Comparison of ENCODE assay signal across 29 mouse cellular contexts in the genomic region with DNA sequence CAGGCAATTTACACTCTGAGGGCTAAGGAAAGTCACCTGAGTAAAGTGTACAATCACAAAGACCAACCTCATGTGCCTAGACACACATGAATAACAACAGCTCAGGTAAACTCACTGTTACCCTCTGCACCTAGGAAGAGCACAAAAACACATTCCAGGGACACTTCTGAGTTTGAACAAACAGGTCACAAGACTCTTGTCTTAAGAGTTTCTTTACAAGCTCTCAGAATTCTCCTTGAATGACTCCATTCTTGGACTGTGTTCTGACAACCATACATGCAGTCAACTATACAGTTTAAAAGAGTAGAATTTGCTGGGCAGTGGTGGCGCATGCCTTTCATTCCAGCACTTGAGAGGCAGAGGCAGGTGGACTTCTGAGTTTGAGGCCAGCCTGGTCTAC. TPM values are rescaled to one million over a fixed set of nuclear protein-coding genes. Genes with fewer than 3 reads are reported as not detected.
"Had no signal": no experiment of that assay in that cellular context is flagged by ENCODE, and none has a peak within 500 bp of the region (broad histone marks: within the 10 kb centered on the region; RNA-seq: fewer than 3 reads in every experiment).

No protein-coding gene starts in this region.

- DNase-seq: layer of hippocampus, postnatal 36 days; left cerebral cortex, postnatal 4 days; liver; liver, embryonic 13.5 days; liver, postnatal 0 days; lung, adult 2 months; lung, embryonic 14.5 days had no signal

- H3K9ac ChIP-seq: limb, embryonic 12.5 days; limb, embryonic 13.5 days; limb, embryonic 15.5 days; liver, embryonic 12.5 days; liver, embryonic 13.5 days; liver, embryonic 14.5 days; liver, embryonic 15.5 days; liver, postnatal 0 days; lung, embryonic 14.5 days; lung, embryonic 15.5 days; midbrain, embryonic 12.5 days; midbrain, embryonic 13.5 days; midbrain, embryonic 15.5 days; neural tube, embryonic 12.5 days; neural tube, embryonic 13.5 days had no signal

- H3K4me3 ChIP-seq: left cerebral cortex, adult 2 months; limb, embryonic 10.5 days; limb, embryonic 12.5 days; limb, embryonic 13.5 days; limb, embryonic 15.5 days; liver, embryonic 12.5 days; liver, embryonic 13.5 days; liver, embryonic 15.5 days; lung, embryonic 15.5 days; megakaryocyte, embryonic 14.5 days; midbrain, embryonic 10.5 days; midbrain, embryonic 12.5 days; midbrain, embryonic 13.5 days; midbrain, embryonic 15.5 days; myocyte; neural tube, embryonic 12.5 days; neural tube, embryonic 13.5 days had no signal

- H3K4me2 ChIP-seq: limb, embryonic 12.5 days; limb, embryonic 13.5 days; limb, embryonic 15.5 days; liver, embryonic 11.5 days; liver, embryonic 12.5 days; liver, embryonic 13.5 days; liver, embryonic 15.5 days; lung, embryonic 14.5 days; lung, embryonic 15.5 days; midbrain, embryonic 12.5 days; midbrain, embryonic 13.5 days; midbrain, embryonic 15.5 days; neural tube, embryonic 12.5 days; neural tube, embryonic 13.5 days had no signal

- H3K27me3 ChIP-seq: limb, embryonic 12.5 days; limb, embryonic 13.5 days; limb, embryonic 15.5 days; liver, embryonic 12.5 days; liver, embryonic 13.5 days; liver, embryonic 15.5 days; lung, embryonic 15.5 days; megakaryocyte, embryonic 14.5 days; midbrain, embryonic 12.5 days; midbrain, embryonic 13.5 days; midbrain, embryonic 15.5 days; neural tube, embryonic 12.5 days; neural tube, embryonic 13.5 days had no signal

- ATAC-seq: liver, embryonic 12.5 days; liver, postnatal 0 days; midbrain, embryonic 13.5 days; midbrain, embryonic 15.5 days; midbrain, embryonic 16.5 days had no signal

- H3K4me1 ChIP-seq: limb, embryonic 10.5 days; limb, embryonic 12.5 days; limb, embryonic 13.5 days; limb, embryonic 15.5 days; liver, embryonic 12.5 days; liver, embryonic 13.5 days; liver, embryonic 15.5 days; lung, embryonic 15.5 days; megakaryocyte, embryonic 14.5 days; midbrain, embryonic 10.5 days; midbrain, embryonic 12.5 days; midbrain, embryonic 13.5 days; midbrain, embryonic 15.5 days; neural tube, embryonic 12.5 days; neural tube, embryonic 13.5 days had no signal

- H3K36me3 ChIP-seq: liver, embryonic 13.5 days had no signal

- H3K9me3 ChIP-seq: limb, embryonic 10.5 days; limb, embryonic 12.5 days; limb, embryonic 13.5 days; limb, embryonic 15.5 days; liver, embryonic 12.5 days; liver, embryonic 13.5 days; liver, embryonic 15.5 days; lung, embryonic 15.5 days; megakaryocyte, embryonic 14.5 days; midbrain, embryonic 10.5 days; midbrain, embryonic 12.5 days; midbrain, embryonic 13.5 days; midbrain, embryonic 15.5 days; neural tube, embryonic 12.5 days; neural tube, embryonic 13.5 days had no signal

- H3K27ac ChIP-seq: left cerebral cortex, adult 2 months; limb, embryonic 10.5 days; limb, embryonic 12.5 days; limb, embryonic 13.5 days; limb, embryonic 15.5 days; liver, embryonic 12.5 days; liver, embryonic 13.5 days; liver, embryonic 14.5 days; liver, embryonic 15.5 days; lung, embryonic 15.5 days; macrophage; midbrain, embryonic 10.5 days; midbrain, embryonic 12.5 days; midbrain, embryonic 13.5 days; midbrain, embryonic 15.5 days; neural tube, embryonic 12.5 days; neural tube, embryonic 13.5 days had no signal

RNA-seq across cellular contexts. Expression of a gene that starts 51.4 kb away (rescaled TPM):
- polyA plus RNA-seq: liver, adult 2 months; liver, embryonic 11.5 days; liver, embryonic 12.5 days; liver, embryonic 13.5 days; liver, embryonic 14.5 days; liver, embryonic 15.5 days; liver, embryonic 16.5 days; liver, postnatal 0 days; neural tube, embryonic 13.5 days had no signal
